Mouse (Mus musculus): Measurements from ENCODE around the gene Actr2.
"Not testable (repeated sequence)": the region's sequence is repeated elsewhere in the genome, so short reads cannot be mapped to it uniquely, and the experiment has no call there.

The Actr2 gene

GRCm38 (mm10) chr11:20112006-20112740 lies 540 bp downstream of the Actr2 start:
- peak; percentile 81 for DNase-seq

- DNase-seq, result no peak
These were observed 4.6 kb downstream of the Actr2 start for GRCm38 (mm10) chr11:20108151-20108550.

- no peak for DNase-seq
These were observed 5.0 kb downstream of the Actr2 start for GRCm38 (mm10) chr11:20107683-20108082.

- no peak for DNase-seq
These were observed 5.8 kb downstream of the Actr2 start for GRCm38 (mm10) chr11:20106946-20107345.

GRCm38 (mm10) chr11:20103949-20104348 lies 8.8 kb downstream of the Actr2 start:
- DNase-seq, result no peak

GRCm38 (mm10) chr11:20086306-20086705 lies 26.4 kb downstream of the Actr2 start:
- DNase-seq, result no peak

- DNase-seq, result no peak
These were observed 27.1 kb downstream of the Actr2 start for GRCm38 (mm10) chr11:20085635-20086034.

GRCm38 (mm10) chr11:20075415-20075814 lies 37.3 kb downstream of the Actr2 start:
- no peak for DNase-seq

GRCm38 (mm10) chr11:20072826-20073225 lies 39.9 kb downstream of the Actr2 start:
- no peak for DNase-seq

GRCm38 (mm10) chr11:20072174-20072573 lies 40.5 kb downstream of the Actr2 start:
- DNase-seq, result peak; percentile 28

- no peak for DNase-seq
These were observed 44.2 kb downstream of the Actr2 start for GRCm38 (mm10) chr11:20068346-20069004.

- DNase-seq, result no peak
These were observed 45.2 kb downstream of the Actr2 start for GRCm38 (mm10) chr11:20067521-20067920.

- DNase-seq, result no peak
These were observed 46.6 kb downstream of the Actr2 start for GRCm38 (mm10) chr11:20066106-20066505.

GRCm38 (mm10) chr11:20064926-20065325 lies 47.8 kb downstream of the Actr2 start:
- DNase-seq, result no peak

- not testable (repeated sequence) for DNase-seq
These were observed 48.6 kb downstream of the Actr2 start for GRCm38 (mm10) chr11:20064086-20064485.

GRCm38 (mm10) chr11:20062801-20063200 lies 49.9 kb downstream of the Actr2 start:
- DNase-seq, result not testable (repeated sequence)

GRCm38 (mm10) chr11:20059736-20060135 lies 53.0 kb downstream of the Actr2 start:
- no peak for DNase-seq

- no peak for DNase-seq
These were observed 55.3 kb downstream of the Actr2 start for GRCm38 (mm10) chr11:20057429-20057828.

- DNase-seq, result no peak
These were observed 56.5 kb downstream of the Actr2 start for GRCm38 (mm10) chr11:20056168-20056567.

GRCm38 (mm10) chr11:20054617-20055016 lies 58.1 kb downstream of the Actr2 start:
- no peak for DNase-seq

GRCm38 (mm10) chr11:20053951-20054350 lies 58.8 kb downstream of the Actr2 start:
- DNase-seq, result no peak

- no peak for DNase-seq
These were observed 59.7 kb downstream of the Actr2 start for GRCm38 (mm10) chr11:20052814-20053536.

GRCm38 (mm10) chr11:20045586-20045985 lies 67.1 kb downstream of the Actr2 start:
- DNase-seq, result no peak

- DNase-seq, result peak; percentile 51
These were observed 69.5 kb downstream of the Actr2 start for GRCm38 (mm10) chr11:20043256-20043655.

Data from thymus, postnatal 4 days (tissue).